Mouse (Mus musculus) liver, embryonic 14.5 days (tissue): ENCODE measurements around the gene Gm2012.
"Not testable (repeated sequence)": the region's sequence is repeated elsewhere in the genome, so short reads cannot be mapped to it uniquely, and the experiment has no call there.

Experiments used
- CTCF ChIP-seq: IDR thresholded peaks from 2 replicates; pipeline ENCODE4 v1.5.1; 2016; ENCODE audit warnings: antibody characterized with exemption, low read depth, control low read depth
- EP300 ChIP-seq: IDR thresholded peaks from 2 replicates; pipeline ENCODE4 v1.6.1; 2016; ENCODE audit warnings: antibody characterized with exemption, low read depth

- not testable (repeated sequence) for TF ChIP-seq CTCF, EP300
These were observed at the start of gene Gm2012 for GRCm38 (mm10) chrX:26231255-26231654.
